Mouse (Mus musculus) testis, adult 2 months (tissue): ENCODE measurements at regions not wholly inside any gene's neighbourhood (a gene's known extent, or its start where the extent isn't known, plus 50 kb on each side); places are given as distances from the start of the nearest gene placed in this dataset.

ENCODE experiments used
- H3K27ac ChIP-seq: fragments of 200-500 bp; 2 replicates; pipeline ENCODE4 v1.5.1; 2012; ENCODE audit warnings: low read depth, low read length; ENCODE audit not compliant: control insufficient read depth, insufficient read depth
- H3K27me3 ChIP-seq: fragments of 200-500 bp; 2 replicates; pipeline ENCODE4 v1.6.1; 2012; ENCODE audit warnings: mild to moderate bottlenecking, low read length, moderate library complexity; ENCODE audit not compliant: control insufficient read depth, insufficient read depth
- H3K36me3 ChIP-seq: fragments of 200-500 bp; 2 replicates; pipeline ENCODE4 v1.6.1; 2012; ENCODE audit warnings: mild to moderate bottlenecking, low read length; ENCODE audit not compliant: control insufficient read depth, insufficient read depth
- H3K4me1 ChIP-seq: fragments of 200-500 bp; 2 replicates; pipeline ENCODE4 v1.6.1; 2012; ENCODE audit warnings: low read length; ENCODE audit not compliant: control insufficient read depth, insufficient read depth
- H3K4me3 ChIP-seq: fragments of 200-500 bp; 2 replicates; pipeline ENCODE4 v1.5.1; 2012; ENCODE audit warnings: low read depth, mild to moderate bottlenecking, low read length, moderate library complexity, mixed read lengths; ENCODE audit not compliant: control insufficient read depth
- CTCF ChIP-seq: fragments of 200-500 bp; IDR thresholded peaks from 2 replicates; pipeline ENCODE4 v1.5.1; 2012; ENCODE audit warnings: low read depth, mild to moderate bottlenecking, inconsistent platforms, low read length, moderate library complexity; ENCODE audit not compliant: control insufficient read depth, insufficient read depth, insufficient replicate concordance
- POLR2A ChIP-seq: fragments of 200-500 bp; IDR thresholded peaks from 2 replicates; pipeline ENCODE4 v1.6.1; 2012; ENCODE audit warnings: low read depth, mild to moderate bottlenecking, inconsistent platforms, low read length, moderate library complexity; ENCODE audit not compliant: control insufficient read depth

DNA sequence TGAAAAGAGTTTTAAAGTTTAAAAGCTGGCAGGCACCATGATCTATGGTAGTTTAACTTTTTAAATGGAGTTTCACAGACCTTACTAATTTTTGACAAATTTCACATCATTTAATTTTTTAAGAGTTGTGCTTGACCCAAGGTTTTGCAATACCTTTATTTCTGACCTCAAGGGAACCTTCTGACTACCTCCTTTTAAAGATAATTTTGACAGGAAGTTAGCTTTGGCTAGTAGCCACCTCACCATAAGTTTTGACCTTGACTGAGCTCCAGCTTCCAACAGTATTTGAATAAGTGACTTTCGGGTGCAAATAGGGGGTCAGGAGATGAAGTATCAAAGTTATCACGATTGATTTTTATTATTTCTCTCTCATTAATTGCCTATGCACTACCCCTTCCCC, 149.9 kb downstream of the Rpl36a-ps1 start:
- Histone ChIP-seq H3K4me3 (no peak overlapping the region), H3K27ac (no peak overlapping the region), H3K36me3 (no peaks in the 10 kb centered on the region), H3K27me3 (no peaks in the 10 kb centered on the region), H3K4me1 (no peaks in the 10 kb centered on the region)
- TF ChIP-seq CTCF: no peak
- TF ChIP-seq POLR2A: no peak

DNA sequence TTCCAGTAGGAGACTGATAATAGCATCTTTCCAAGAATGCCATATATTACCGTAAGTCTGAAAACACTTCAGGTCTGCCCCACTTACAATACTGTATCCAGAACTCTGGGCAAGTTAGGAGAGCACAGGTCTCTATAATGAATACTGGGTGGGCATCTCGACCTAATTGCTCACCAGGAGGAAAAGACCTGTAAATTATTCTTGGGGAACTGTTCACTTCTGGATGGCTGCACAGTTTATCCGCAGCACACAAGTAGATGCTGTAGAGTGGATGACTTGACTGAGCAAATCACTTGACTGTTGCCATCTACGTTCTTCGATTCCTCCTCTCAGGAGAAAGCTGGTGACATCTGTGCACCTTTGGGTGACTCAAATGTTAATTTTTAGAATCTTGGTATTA, 159.8 kb downstream of the Rpl36a-ps1 start:
- Histone ChIP-seq H3K27me3 (no peaks in the 10 kb centered on the region), H3K27ac (no peak overlapping the region), H3K4me1 (no peaks in the 10 kb centered on the region), H3K4me3 (no peak overlapping the region), H3K36me3 (no peaks in the 10 kb centered on the region)
- TF ChIP-seq POLR2A (no peak), CTCF (no peak)

DNA sequence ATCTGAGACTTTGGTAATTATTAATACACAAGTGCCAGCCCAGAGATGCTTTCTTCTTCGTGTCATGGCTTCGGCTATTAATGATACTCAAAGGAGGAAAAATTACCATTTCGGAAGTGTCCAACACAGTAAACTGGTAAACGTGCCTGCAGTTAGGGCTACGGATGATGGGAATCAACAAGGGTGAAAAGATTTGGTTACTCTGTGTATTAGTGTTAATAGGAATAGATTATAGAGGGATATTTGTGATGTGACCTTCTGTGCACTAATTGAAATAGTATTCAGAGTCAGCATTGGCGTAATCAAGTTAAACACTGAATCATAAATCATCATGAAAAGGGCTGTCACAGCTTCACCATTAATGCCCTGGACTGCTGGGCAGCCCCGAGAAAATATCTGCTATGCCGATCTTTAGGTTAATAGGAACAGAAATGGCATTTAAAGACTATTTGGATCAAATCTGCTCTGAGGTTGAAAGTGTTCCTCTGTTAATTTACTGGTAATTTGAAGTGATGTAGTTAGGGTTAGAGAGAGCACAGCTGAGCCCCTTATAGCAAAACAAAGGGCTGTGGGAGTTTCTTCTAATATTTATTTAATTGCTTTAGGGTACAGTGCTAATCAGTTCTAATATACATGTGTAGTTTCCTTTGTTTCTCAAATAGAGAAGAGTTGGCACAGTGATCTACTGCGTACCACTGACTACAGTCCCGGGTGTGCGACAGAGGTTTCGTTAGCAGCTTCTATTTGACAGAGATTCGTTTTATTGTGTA, 160.7 kb downstream of the Rpl36a-ps1 start:
- Histone ChIP-seq H3K4me1 (no peaks in the 10 kb centered on the region), H3K4me3 (no peak overlapping the region), H3K27ac (no peak overlapping the region), H3K27me3 (no peaks in the 10 kb centered on the region), H3K36me3 (no peaks in the 10 kb centered on the region)
- no peak for TF ChIP-seq POLR2A
- no peak for TF ChIP-seq CTCF

DNA sequence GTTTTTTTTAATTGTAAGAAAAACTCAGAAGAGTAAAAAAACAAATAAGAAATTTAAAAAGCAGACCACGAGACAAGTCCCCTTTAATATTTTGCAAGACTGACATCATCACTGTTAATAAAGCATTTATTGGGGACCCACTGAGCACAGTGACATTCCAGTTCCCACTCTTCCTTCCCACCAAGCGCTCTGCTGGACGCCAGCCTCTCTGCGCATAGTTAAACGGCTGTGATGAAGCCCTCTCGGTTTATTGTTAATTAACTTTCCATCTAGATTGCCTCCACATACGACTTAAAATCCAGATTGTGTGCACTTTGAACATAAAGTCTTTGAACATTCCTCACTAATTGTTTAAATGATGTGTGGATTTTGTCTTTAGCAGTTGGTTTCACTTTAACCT, 161.7 kb downstream of the Rpl36a-ps1 start:
- no peaks in the 10 kb centered on the region for H3K36me3 ChIP-seq
- TF ChIP-seq POLR2A (no peak), CTCF (no peak)
- no peaks in the 10 kb centered on the region for H3K4me1 ChIP-seq
- H3K27ac ChIP-seq: no peak overlapping the region
- no peak overlapping the region for H3K4me3 ChIP-seq
- no peaks in the 10 kb centered on the region for H3K27me3 ChIP-seq

DNA sequence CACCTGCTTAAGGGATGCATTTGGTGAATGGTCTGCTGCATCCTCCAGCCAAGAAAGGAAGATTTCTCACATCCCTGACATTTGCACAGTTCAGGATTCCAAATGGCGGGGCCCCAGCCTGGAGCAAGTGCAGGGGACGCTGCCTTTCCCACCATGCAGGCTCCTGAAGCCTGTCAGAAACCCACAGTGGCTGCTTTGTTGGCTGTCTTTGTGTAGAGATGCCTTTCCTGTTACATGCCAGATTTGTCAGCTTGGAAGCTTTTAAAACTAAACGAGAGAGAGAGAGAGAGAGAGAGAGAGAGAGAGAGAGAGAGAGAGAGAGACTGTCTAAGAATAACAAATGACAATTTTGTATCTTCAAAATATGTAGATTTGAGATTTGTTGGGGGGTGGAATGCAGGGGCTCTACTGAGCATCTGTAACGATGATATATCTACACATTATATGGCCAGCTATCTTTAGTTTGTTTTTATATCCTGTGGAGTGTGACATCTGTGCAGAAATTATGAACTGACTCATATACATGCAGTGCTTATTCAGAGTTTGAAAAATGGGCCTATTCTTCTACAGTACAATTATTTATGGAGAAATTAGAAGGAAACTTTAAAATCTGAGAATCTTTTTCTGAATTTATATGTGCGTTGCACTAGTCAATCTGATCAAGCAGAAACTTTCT, 164.0 kb downstream of the Rpl36a-ps1 start:
- TF ChIP-seq POLR2A: no peak
- TF ChIP-seq CTCF: no peak
- Histone ChIP-seq H3K4me3 (no peak overlapping the region), H3K4me1 (no peaks in the 10 kb centered on the region), H3K27me3 (no peaks in the 10 kb centered on the region), H3K36me3 (no peaks in the 10 kb centered on the region), H3K27ac (no peak overlapping the region)

DNA sequence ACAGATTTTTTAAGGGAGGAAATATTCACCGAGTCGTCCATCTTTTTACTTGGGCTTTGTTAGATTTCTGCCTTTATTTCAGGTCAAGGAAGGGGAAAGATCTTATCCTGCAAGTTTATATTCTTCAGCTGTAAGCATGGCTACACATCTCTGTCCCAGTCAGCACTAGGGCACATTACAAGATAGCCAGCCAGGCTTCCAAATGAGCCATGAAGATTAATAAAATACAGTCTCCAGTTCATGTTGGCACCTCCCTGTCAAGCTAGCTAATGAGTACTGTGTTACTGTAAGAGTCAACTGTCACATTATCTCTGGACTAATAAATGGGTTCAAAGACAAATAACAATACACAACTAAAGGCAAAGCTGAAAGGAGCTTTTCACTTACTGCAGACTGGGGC, 166.6 kb downstream of the Rpl36a-ps1 start:
- Histone ChIP-seq H3K4me1 (no peaks in the 10 kb centered on the region), H3K4me3 (no peak overlapping the region)
- TF ChIP-seq CTCF (no peak), POLR2A (no peak)

DNA sequence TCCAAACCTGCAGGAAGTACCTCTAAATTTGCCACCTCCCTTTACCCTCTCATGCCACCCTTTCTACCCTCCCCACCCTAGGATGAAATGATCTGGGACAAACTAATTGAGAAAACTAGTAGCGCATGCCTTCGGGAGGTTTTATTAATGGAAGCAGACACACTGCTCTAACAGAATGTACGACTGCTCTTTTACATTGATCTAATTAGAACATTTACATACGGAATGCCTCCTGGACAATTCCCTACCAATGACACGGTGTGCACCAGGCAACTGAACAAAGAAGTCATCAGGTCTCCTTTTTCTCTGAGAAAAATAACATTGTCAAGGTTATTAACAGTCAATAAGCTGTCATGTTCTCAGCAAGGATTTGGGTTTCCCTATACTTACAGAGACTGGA, 180.5 kb downstream of the Rpl36a-ps1 start:
- Histone ChIP-seq H3K36me3 (no peaks in the 10 kb centered on the region), H3K4me3 (no peak overlapping the region), H3K27me3 (no peaks in the 10 kb centered on the region), H3K27ac (no peak overlapping the region), H3K4me1 (no peaks in the 10 kb centered on the region)
- TF ChIP-seq POLR2A (no peak), CTCF (no peak)

More for the DNA sequence above, 166.6 kb downstream of the Rpl36a-ps1 start:
- Histone ChIP-seq H3K27me3 (no peaks in the 10 kb centered on the region), H3K27ac (no peak overlapping the region), H3K36me3 (no peaks in the 10 kb centered on the region)
